Mouse (Mus musculus) heart, embryonic 11.5 days (tissue): ENCODE data around the gene Frmpd1. TPM values are rescaled to one million over a fixed set of nuclear protein-coding genes. Genes with fewer than 3 reads are reported as not detected.

Source experiments
- ATAC-seq: fragments of 200-750 bp; cut with Nextera tagmentation; replicated peaks from 2 replicates; pipeline ENCODE4 v1.8.0; 2017; ENCODE audit warnings: moderate library complexity; ENCODE audit not compliant: insufficient number of reproducible peaks, low FRiP score, low TSS enrichment
- H3K27ac ChIP-seq: fragments of 300-500 bp; sonication (generic); 2 replicates; pipeline ENCODE4 v1.5.1; 2014; ENCODE audit warnings: mild to moderate bottlenecking, low read depth, low read length
- H3K27me3 ChIP-seq: fragments of 300-500 bp; sonication (generic); 2 replicates; pipeline ENCODE4 v1.6.1; 2014; ENCODE audit warnings: mild to moderate bottlenecking, low read length, mixed read lengths; ENCODE audit not compliant: control insufficient read depth, insufficient read depth
- H3K36me3 ChIP-seq: fragments of 300-500 bp; sonication (generic); 2 replicates; pipeline ENCODE4 v1.6.1; 2014; ENCODE audit warnings: mild to moderate bottlenecking, low read length, moderate library complexity, mixed read lengths; ENCODE audit not compliant: control insufficient read depth, insufficient read depth
- H3K4me1 ChIP-seq: fragments of 300-500 bp; sonication (generic); 2 replicates; pipeline ENCODE4 v1.6.1; 2014; ENCODE audit warnings: low read length; ENCODE audit not compliant: control insufficient read depth, insufficient read depth
- H3K4me2 ChIP-seq: fragments of 300-500 bp; sonication (generic); 2 replicates; pipeline ENCODE4 v1.6.1; 2014; ENCODE audit warnings: mild to moderate bottlenecking, moderate library complexity
- H3K4me3 ChIP-seq: fragments of 300-500 bp; sonication (generic); 2 replicates; pipeline ENCODE4 v1.5.1; 2014; ENCODE audit warnings: low read depth, low read length
- H3K9ac ChIP-seq: fragments of 300-500 bp; sonication (generic); 2 replicates; pipeline ENCODE4 v1.6.1; 2014; ENCODE audit warnings: mild to moderate bottlenecking, low read depth, low read length, moderate library complexity
- H3K9me3 ChIP-seq: fragments of 300-500 bp; sonication (generic); replicated peaks from 2 replicates; pipeline ENCODE4 v1.6.1; 2016; ENCODE audit warnings: low read length; ENCODE audit not compliant: control insufficient read depth
- WGBS: fragments of 180-500 bp; shearing (Covaris S2); extraction: QIAGEN DNeasy Blood & Tissue Kit; methylation state at CpG from one replicate; pipeline ENCODE4 v1.1.7; 2014; ENCODE audit not compliant: insufficient replicate concordance; 5-methylcytosine and 5-hydroxymethylcytosine counted together
- polyA plus RNA-seq: library from polyadenylated mRNA; unstranded; fragments of >200 nt; fragmentation: Nextera tagmentation; extraction: Ambion mirVana; gene quantifications from 2 replicates; pipeline ENCODE4 v1.2.1, GENCODE M21; 2014

Gene Frmpd1
- polyA plus RNA-seq, 1 experiment from 2014 or later, result 3.6 TPM

DNA sequence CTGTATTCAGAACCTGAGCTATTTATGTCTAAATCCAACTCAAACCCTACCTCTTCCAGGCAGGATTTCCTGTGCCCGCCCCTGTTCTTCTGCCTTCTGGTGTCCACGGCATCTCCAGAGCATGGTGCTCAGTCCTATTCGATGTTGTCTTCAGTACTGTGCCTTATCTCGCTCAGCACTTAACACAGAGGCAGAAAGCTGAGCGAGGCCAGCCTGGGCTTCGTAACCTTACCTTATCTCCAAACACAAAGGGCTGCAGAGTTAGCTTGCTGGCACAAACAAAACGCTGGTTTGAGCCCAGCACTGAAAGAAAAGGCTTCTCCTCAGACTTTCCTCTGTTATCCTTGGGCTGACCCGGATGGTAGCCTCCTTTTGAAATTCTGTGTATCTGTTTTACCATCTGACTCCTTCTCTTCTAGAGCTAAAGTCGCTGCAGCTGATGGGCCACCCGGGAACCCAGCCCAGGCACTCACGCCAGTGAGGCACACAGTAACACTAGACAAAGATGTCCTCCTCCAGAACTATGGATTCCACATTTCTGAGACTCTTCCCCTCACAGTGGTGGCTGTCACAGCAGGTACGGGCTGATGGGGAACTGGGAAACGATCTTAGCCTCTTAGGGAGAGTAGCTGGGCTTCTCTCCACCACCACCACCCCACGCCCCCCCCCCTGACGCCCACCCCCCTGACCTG lies 58.7 kb downstream of the Frmpd1 start:
- H3K4me1 ChIP-seq, result peaks cover 9% of the 10 kb centered on the region
- 19% methylated on average over 15 of the region's 15 CpGs for WGBS
- H3K9ac ChIP-seq, result no peak overlapping the region
- ATAC-seq, result peak; percentile 84
- H3K36me3 ChIP-seq, result 0 out of 2 replicates have a peak, but pooled peaks cover 2% of the 10 kb centered on the region
- H3K4me3 ChIP-seq, result no peak overlapping the region; the same call in 1 of the 2 replicates
- no peaks in the 10 kb centered on the region for H3K9me3 ChIP-seq
- H3K27ac ChIP-seq, result peak overlapping the region; percentile 77
- no peaks in the 10 kb centered on the region for H3K27me3 ChIP-seq
- H3K4me2 ChIP-seq, result peak overlapping the region; percentile 25

DNA sequence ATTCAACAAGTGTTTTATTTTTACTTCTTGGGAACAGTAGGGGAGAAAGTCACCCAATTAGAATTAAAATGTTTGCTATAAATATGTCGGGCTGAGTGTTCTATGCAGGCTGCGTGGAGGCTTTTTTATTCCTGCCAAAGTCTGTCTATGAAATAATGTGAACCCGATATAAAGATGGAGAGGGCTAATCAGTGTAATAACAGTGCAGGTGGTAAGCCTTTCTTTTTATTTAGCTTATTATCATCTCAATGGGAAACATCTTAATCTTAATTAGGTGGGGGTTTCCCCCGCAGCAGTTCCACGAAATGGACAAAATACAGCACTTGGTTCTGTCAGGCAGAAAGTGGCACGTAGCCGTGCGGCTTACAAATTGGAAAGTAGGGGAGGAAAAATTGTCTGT lies 66.6 kb downstream of the Frmpd1 start:
- H3K27ac ChIP-seq, result no peak overlapping the region
- no peak overlapping the region for H3K4me2 ChIP-seq
- no peak overlapping the region for H3K4me3 ChIP-seq
- no peaks in the 10 kb centered on the region for H3K9me3 ChIP-seq
- no peak for ATAC-seq
- 86% methylated on average over 8 of the region's 8 CpGs for WGBS
- no peak overlapping the region for H3K9ac ChIP-seq
- 0 out of 2 replicates have a peak, but pooled peaks cover 2% of the 10 kb centered on the region for H3K36me3 ChIP-seq
- H3K4me1 ChIP-seq, result peaks cover 17% of the 10 kb centered on the region
- H3K27me3 ChIP-seq, result no peaks in the 10 kb centered on the region

- no peaks in the 10 kb centered on the region for H3K27me3 ChIP-seq
- WGBS, result 61% methylated on average over 9 of the region's 9 CpGs
- no peaks in the 10 kb centered on the region for H3K9me3 ChIP-seq
- no peak overlapping the region for H3K27ac ChIP-seq
- no peak overlapping the region for H3K4me3 ChIP-seq
- H3K4me2 ChIP-seq, result no peak overlapping the region
- H3K9ac ChIP-seq, result no peak overlapping the region
- no peak for ATAC-seq
- peaks cover 17% of the 10 kb centered on the region for H3K4me1 ChIP-seq
- H3K36me3 ChIP-seq, result no peaks in the 10 kb centered on the region
Observed at GRCm38 (mm10) chr4:45252861-45253262, 68.2 kb downstream of the Frmpd1 start.

DNA sequence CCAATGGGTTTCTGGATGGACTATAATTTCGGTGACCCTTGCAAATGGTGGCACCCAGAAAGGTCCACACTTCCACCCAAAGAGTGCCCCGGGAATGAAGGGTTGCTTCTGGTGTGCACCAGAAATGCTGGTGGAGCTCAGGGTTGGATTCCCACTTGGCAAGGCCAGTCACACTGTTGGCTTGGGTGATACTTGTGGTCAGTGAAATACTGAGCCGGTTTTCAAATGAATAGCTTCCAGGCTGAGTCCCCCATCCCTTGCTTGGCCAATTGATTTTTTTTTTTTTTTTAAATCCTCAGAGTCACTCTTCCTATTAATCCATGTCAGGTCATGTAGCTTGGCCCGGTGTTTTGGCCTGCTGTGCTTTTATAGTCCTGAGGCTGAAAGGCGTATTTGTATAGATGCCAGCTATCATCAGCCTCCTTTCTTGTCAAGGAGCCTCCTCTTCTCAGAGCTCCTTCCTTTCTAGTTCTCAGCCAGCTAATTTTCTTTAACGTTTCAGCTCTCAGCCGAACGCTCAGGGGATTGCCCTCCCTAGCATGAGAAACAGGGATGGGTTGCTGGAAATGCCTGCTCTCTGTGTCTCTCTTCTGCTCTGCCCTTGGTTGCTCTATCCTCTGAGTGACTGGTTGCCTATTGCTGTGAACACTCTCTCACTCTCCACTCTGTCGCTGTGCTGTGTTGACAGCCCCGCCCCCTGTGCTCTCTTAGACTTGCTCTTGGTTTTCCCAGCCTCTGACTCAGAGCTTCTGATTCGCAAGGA lies 69.3 kb downstream of the Frmpd1 start:
- Histone ChIP-seq H3K9ac (no peak overlapping the region), H3K36me3 (no peaks in the 10 kb centered on the region), H3K27me3 (no peaks in the 10 kb centered on the region), H3K4me1 (peaks cover 21% of the 10 kb centered on the region), H3K4me3 (no peak overlapping the region), H3K9me3 (no peaks in the 10 kb centered on the region), H3K27ac (peak overlapping the region; percentile 58; the same call in 1 of the 2 replicates), H3K4me2 (no peak overlapping the region)
- 40% methylated on average over 11 of the region's 11 CpGs for WGBS
- ATAC-seq, result peak; percentile 67; the same call in 1 of the 2 replicates

- Histone ChIP-seq H3K4me2 (no peak overlapping the region), H3K9me3 (no peaks in the 10 kb centered on the region), H3K4me3 (no peak overlapping the region), H3K9ac (no peak overlapping the region), H3K27ac (no peak overlapping the region), H3K36me3 (no peaks in the 10 kb centered on the region), H3K4me1 (peaks cover 13% of the 10 kb centered on the region), H3K27me3 (no peaks in the 10 kb centered on the region)
- no peak for ATAC-seq
- WGBS, result 45% methylated on average over 4 of the region's 4 CpGs
Observed at GRCm38 (mm10) chr4:45259232-45259832, 74.7 kb downstream of the Frmpd1 start.

DNA sequence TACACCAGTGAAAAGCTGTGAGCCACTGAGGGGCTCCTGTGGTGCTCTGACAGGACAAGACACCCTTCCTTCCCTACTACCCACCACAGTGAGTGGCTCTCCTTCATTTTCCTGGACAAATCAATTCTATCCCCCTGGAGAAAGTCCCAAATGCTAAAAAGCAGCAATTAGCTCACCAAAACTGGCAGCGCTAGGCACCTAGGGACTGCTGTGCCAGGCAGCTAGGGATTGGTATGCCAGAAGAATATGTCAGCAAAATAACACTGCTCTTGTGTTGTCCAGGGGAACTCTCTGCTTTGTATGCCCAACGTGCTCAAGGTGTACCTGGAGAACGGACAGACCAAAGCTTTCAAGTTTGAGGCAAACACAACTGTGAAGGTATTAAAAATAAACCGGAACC lies 76.9 kb downstream of the Frmpd1 start:
- Histone ChIP-seq H3K4me3 (no peak overlapping the region), H3K4me1 (peaks cover 6% of the 10 kb centered on the region; the same call in 1 of the 2 replicates), H3K36me3 (no peaks in the 10 kb centered on the region), H3K9ac (no peak overlapping the region), H3K9me3 (no peaks in the 10 kb centered on the region), H3K27me3 (no peaks in the 10 kb centered on the region), H3K4me2 (no peak overlapping the region), H3K27ac (no peak overlapping the region)
- WGBS, result 86% methylated on average over 4 of the region's 4 CpGs
- no peak for ATAC-seq

- Histone ChIP-seq H3K4me1 (peaks cover 7% of the 10 kb centered on the region; the same call in 1 of the 2 replicates), H3K9ac (no peak overlapping the region), H3K4me2 (no peak overlapping the region), H3K4me3 (no peak overlapping the region), H3K27me3 (no peaks in the 10 kb centered on the region), H3K9me3 (no peaks in the 10 kb centered on the region), H3K27ac (no peak overlapping the region), H3K36me3 (no peaks in the 10 kb centered on the region)
- WGBS, result 35% methylated on average over 3 of the region's 3 CpGs
- ATAC-seq, result no peak
Observed at GRCm38 (mm10) chr4:45267883-45268282, 83.2 kb downstream of the Frmpd1 start.

DNA sequence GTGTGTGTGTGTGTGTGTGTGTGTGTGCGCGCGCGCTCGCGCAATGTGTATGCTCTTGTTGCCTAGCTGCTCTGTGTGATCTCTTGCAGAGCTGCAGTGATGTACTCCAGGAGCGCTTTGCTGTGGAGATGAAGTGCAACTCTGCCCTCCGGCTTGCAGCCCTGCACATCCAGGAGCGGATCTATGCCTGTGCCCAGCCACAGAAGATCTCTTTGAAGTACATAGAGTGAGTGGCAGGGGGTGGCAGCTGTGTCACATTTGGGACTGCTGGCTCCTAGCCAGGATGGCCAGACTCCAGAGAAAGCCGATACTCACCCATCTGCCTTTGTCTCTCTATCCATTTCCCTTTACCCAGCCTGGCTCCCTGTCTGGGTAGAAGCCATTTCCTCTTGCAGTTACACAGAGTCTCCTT lies 86.4 kb downstream of the Frmpd1 start:
- H3K9me3 ChIP-seq, result no peaks in the 10 kb centered on the region
- no peak overlapping the region for H3K9ac ChIP-seq
- no peak overlapping the region for H3K4me2 ChIP-seq
- no peaks in the 10 kb centered on the region for H3K36me3 ChIP-seq
- 0 out of 2 replicates have a peak overlapping the region, but pooled peaks have one; percentile 4 for H3K27ac ChIP-seq
- 0 out of 2 replicates have a peak, but pooled peaks have one; percentile 57 for ATAC-seq
- WGBS, result 70% methylated on average over 10 of the region's 10 CpGs
- H3K4me1 ChIP-seq, result 0 out of 2 replicates have a peak, but pooled peaks cover 5% of the 10 kb centered on the region
- H3K4me3 ChIP-seq, result no peak overlapping the region
- H3K27me3 ChIP-seq, result no peaks in the 10 kb centered on the region
